Mouse (Mus musculus) lung, postnatal 0 days (tissue): ENCODE measurements at regions not wholly inside any gene's neighbourhood (a gene's known extent, or its start where the extent isn't known, plus 50 kb on each side); places are given as distances from the start of the nearest gene placed in this dataset.

ENCODE experiments used
- ATAC-seq: fragments of 200-750 bp; cut with Nextera tagmentation; 2 replicates; pipeline ENCODE4 v1.8.0; 2017; ENCODE audit warnings: moderate library complexity
- DNase-seq: peaks from one replicate; pipeline ENCODE4 v3.0.0-alpha.2; 2016; ENCODE audit warnings: low spot score
- H3K27ac ChIP-seq: fragments of 300-500 bp; sonication (generic); 2 replicates; pipeline ENCODE4 v1.5.1; 2014; ENCODE audit warnings: antibody characterized with exemption, mild to moderate bottlenecking, low read length, mixed read lengths
- H3K27me3 ChIP-seq: fragments of 300-500 bp; sonication (generic); replicated peaks from 2 replicates; pipeline ENCODE4 v1.6.1; 2014; ENCODE audit warnings: low read length, mixed read lengths; ENCODE audit not compliant: insufficient read depth
- H3K36me3 ChIP-seq: fragments of 300-500 bp; sonication (generic); 2 replicates; pipeline ENCODE4 v1.6.1; 2014; ENCODE audit warnings: low read length, mixed read lengths; ENCODE audit not compliant: insufficient read depth
- H3K4me1 ChIP-seq: fragments of 300-500 bp; sonication (generic); 2 replicates; pipeline ENCODE4 v1.6.1; 2014; ENCODE audit warnings: antibody characterized with exemption, low read depth, low read length, mixed read lengths; ENCODE audit not compliant: insufficient read depth
- H3K4me2 ChIP-seq: fragments of 300-500 bp; sonication (generic); replicated peaks from 2 replicates; pipeline ENCODE4 v1.6.1; 2014; ENCODE audit warnings: low read depth, mild to moderate bottlenecking, low read length, moderate library complexity, mixed read lengths
- H3K4me3 ChIP-seq: fragments of 300-500 bp; sonication (generic); 2 replicates; pipeline ENCODE4 v1.5.1; 2014; ENCODE audit warnings: low read depth, low read length
- H3K9ac ChIP-seq: fragments of 300-500 bp; sonication (generic); replicated peaks from 2 replicates; pipeline ENCODE4 v1.6.1; 2014; ENCODE audit warnings: low read depth, mild to moderate bottlenecking
- H3K9me3 ChIP-seq: fragments of 300-500 bp; sonication (generic); 2 replicates; pipeline ENCODE4 v1.6.1; 2016; ENCODE audit warnings: low read length, mixed read lengths
- CTCF ChIP-seq: IDR thresholded peaks from 2 replicates; pipeline ENCODE4 v1.5.1; 2016; ENCODE audit warnings: antibody characterized with exemption, mild to moderate bottlenecking
- EP300 ChIP-seq: IDR thresholded peaks from 2 replicates; pipeline ENCODE4 v1.6.1; 2016; ENCODE audit warnings: antibody characterized with exemption, mild to moderate bottlenecking, control low read depth
- WGBS: fragments of 180-500 bp; shearing (Covaris S2); extraction: QIAGEN DNeasy Blood & Tissue Kit; methylation state at CpG from one replicate; pipeline ENCODE4 v1.1.7; 2014; 5-methylcytosine and 5-hydroxymethylcytosine counted together

- no peaks in the 10 kb centered on the region for H3K9me3 ChIP-seq
- ATAC-seq (no peak), DNase-seq (no peak)
- H3K9ac ChIP-seq = no peak overlapping the region
- TF ChIP-seq CTCF (no peak), EP300 (no peak)
- H3K27ac ChIP-seq = no peak overlapping the region
- H3K4me2 ChIP-seq = no peak overlapping the region
- H3K36me3 ChIP-seq = no peaks in the 10 kb centered on the region
- H3K4me3 ChIP-seq = no peak overlapping the region
- peaks cover 3% of the 10 kb centered on the region; the same call in 1 of the 2 replicates for H3K4me1 ChIP-seq
- H3K27me3 ChIP-seq = no peaks in the 10 kb centered on the region
- WGBS = 85% methylated on average over 9 of the region's 9 CpGs
These were observed 384.8 kb upstream of the Zmiz1 start for GRCm38 (mm10) chr14:25074022-25074800.

- Histone ChIP-seq H3K9me3 (no peaks in the 10 kb centered on the region), H3K27me3 (no peaks in the 10 kb centered on the region), H3K4me2 (no peak overlapping the region), H3K4me1 (no peaks in the 10 kb centered on the region), H3K36me3 (no peaks in the 10 kb centered on the region), H3K4me3 (no peak overlapping the region), H3K9ac (no peak overlapping the region), H3K27ac (no peak overlapping the region)
- WGBS = 93% methylated on average over 5 of the region's 5 CpGs
- ATAC-seq (no peak), DNase-seq (no peak)
- TF ChIP-seq EP300 (no peak), CTCF (no peak)
These were observed 384.1 kb upstream of the Zmiz1 start for GRCm38 (mm10) chr14:25074891-25075290.

- Histone ChIP-seq H3K36me3 (no peaks in the 10 kb centered on the region), H3K4me2 (no peak overlapping the region), H3K4me3 (no peak overlapping the region), H3K27me3 (no peaks in the 10 kb centered on the region), H3K27ac (no peak overlapping the region), H3K9ac (no peak overlapping the region), H3K9me3 (no peaks in the 10 kb centered on the region), H3K4me1 (no peaks in the 10 kb centered on the region)
- ATAC-seq (no peak), DNase-seq (no peak)
- TF ChIP-seq CTCF (no peak), EP300 (no peak)
- 73% methylated on average over 3 of the region's 3 CpGs for WGBS
These were observed 378.6 kb upstream of the Zmiz1 start for GRCm38 (mm10) chr14:25080431-25080830.

- DNase-seq (no peak), ATAC-seq (no peak)
- Histone ChIP-seq H3K9me3 (no peaks in the 10 kb centered on the region), H3K4me2 (no peak overlapping the region), H3K27ac (no peak overlapping the region), H3K4me3 (no peak overlapping the region), H3K27me3 (no peaks in the 10 kb centered on the region), H3K9ac (no peak overlapping the region), H3K4me1 (no peaks in the 10 kb centered on the region), H3K36me3 (no peaks in the 10 kb centered on the region)
- TF ChIP-seq EP300 = no peak
- WGBS = 83% methylated on average over 4 of the region's 4 CpGs
These were observed 375.1 kb upstream of the Zmiz1 start for GRCm38 (mm10) chr14:25083847-25084246.

GRCm38 (mm10) chr14:25096786-25097185, 362.2 kb upstream of the Zmiz1 start:
- no peak overlapping the region for H3K4me2 ChIP-seq
- H3K4me3 ChIP-seq = no peak overlapping the region
- WGBS = 83% methylated on average over 3 of the region's 3 CpGs
- H3K36me3 ChIP-seq = no peaks in the 10 kb centered on the region
- H3K9me3 ChIP-seq = no peaks in the 10 kb centered on the region
- DNase-seq = no peak
- no peak overlapping the region for H3K27ac ChIP-seq
- H3K9ac ChIP-seq = no peak overlapping the region
- ATAC-seq = no peak
- no peaks in the 10 kb centered on the region for H3K27me3 ChIP-seq
- H3K4me1 ChIP-seq = no peaks in the 10 kb centered on the region
- TF ChIP-seq CTCF = no peak
- no peak for TF ChIP-seq EP300

- no peaks in the 10 kb centered on the region for H3K27me3 ChIP-seq
- ATAC-seq (no peak), DNase-seq (no peak)
- 81% methylated on average over 10 of the region's 10 CpGs for WGBS
- H3K4me3 ChIP-seq = no peak overlapping the region
- H3K27ac ChIP-seq = no peak overlapping the region
- no peaks in the 10 kb centered on the region for H3K9me3 ChIP-seq
- no peak for TF ChIP-seq CTCF
- peaks cover 7% of the 10 kb centered on the region; the same call in 1 of the 2 replicates for H3K4me1 ChIP-seq
- no peaks in the 10 kb centered on the region for H3K36me3 ChIP-seq
- no peak overlapping the region for H3K4me2 ChIP-seq
- no peak overlapping the region for H3K9ac ChIP-seq
These were observed 353.6 kb upstream of the Zmiz1 start for GRCm38 (mm10) chr14:25105391-25105790.
